Mouse (Mus musculus) ES-Bruce4 (cell line): ENCODE results near the gene Tcf7. TPM values are rescaled to one million over a fixed set of nuclear protein-coding genes. Genes with fewer than 3 reads are reported as not detected.

Experiments
- H3K27ac ChIP-seq: 2 replicates; pipeline ENCODE4 v1.5.1; 2012; ENCODE audit warnings: low read length, inconsistent platforms; ENCODE audit not compliant: insufficient read depth
- H3K27me3 ChIP-seq: 2 replicates; pipeline ENCODE4 v1.6.1; 2012; ENCODE audit warnings: mild to moderate bottlenecking, low read length, inconsistent platforms; ENCODE audit not compliant: control insufficient read depth, poor library complexity, insufficient read depth, severe bottlenecking
- H3K36me3 ChIP-seq: 2 replicates; pipeline ENCODE4 v1.6.1; 2012; ENCODE audit warnings: inconsistent platforms, mild to moderate bottlenecking, low read length, moderate library complexity; ENCODE audit not compliant: control insufficient read depth, poor library complexity, insufficient read depth, severe bottlenecking
- H3K4me1 ChIP-seq: one replicate; pipeline ENCODE4 v1.8.1; 2011; ENCODE audit warnings: low read length; ENCODE audit not compliant: control insufficient read depth, insufficient read depth
- H3K4me3 ChIP-seq: 2 replicates; pipeline ENCODE4 v1.5.1; 2011; ENCODE audit warnings: low read depth, mild to moderate bottlenecking, low read length
- H3K9ac ChIP-seq: 2 replicates; pipeline ENCODE4 v1.6.1; 2012; ENCODE audit warnings: low read depth, mild to moderate bottlenecking, inconsistent platforms; ENCODE audit not compliant: poor library complexity, severe bottlenecking
- H3K9me3 ChIP-seq: replicated peaks from 2 replicates; pipeline ENCODE4 v1.6.1; 2012; ENCODE audit warnings: mild to moderate bottlenecking, low read length, inconsistent platforms; ENCODE audit not compliant: control insufficient read depth, poor library complexity, insufficient read depth, severe bottlenecking
- CTCF ChIP-seq: IDR thresholded peaks from one replicate; pipeline ENCODE4 v1.8.1; 2011; ENCODE audit warnings: low read depth, low read length
- EP300 ChIP-seq: IDR thresholded peaks from 2 replicates; pipeline ENCODE4 v1.6.1; 2011; ENCODE audit warnings: low read depth, low read length; ENCODE audit not compliant: insufficient read depth
- POLR2A ChIP-seq: IDR thresholded peaks from one replicate; pipeline ENCODE4 v1.8.1; 2011; ENCODE audit warnings: low read length; ENCODE audit not compliant: insufficient read depth
- polyA plus RNA-seq: library from polyadenylated mRNA; stranded (reverse); fragments of >200 nt; gene quantifications from 2 replicates; pipeline ENCODE4 v1.2.4, GENCODE M21; 2011; ENCODE audit warnings: low read depth; ENCODE audit not compliant: missing spikeins, insufficient read depth, insufficient read length

The Tcf7 gene
- polyA plus RNA-seq, 1 experiment = 68.6 TPM

DNA sequence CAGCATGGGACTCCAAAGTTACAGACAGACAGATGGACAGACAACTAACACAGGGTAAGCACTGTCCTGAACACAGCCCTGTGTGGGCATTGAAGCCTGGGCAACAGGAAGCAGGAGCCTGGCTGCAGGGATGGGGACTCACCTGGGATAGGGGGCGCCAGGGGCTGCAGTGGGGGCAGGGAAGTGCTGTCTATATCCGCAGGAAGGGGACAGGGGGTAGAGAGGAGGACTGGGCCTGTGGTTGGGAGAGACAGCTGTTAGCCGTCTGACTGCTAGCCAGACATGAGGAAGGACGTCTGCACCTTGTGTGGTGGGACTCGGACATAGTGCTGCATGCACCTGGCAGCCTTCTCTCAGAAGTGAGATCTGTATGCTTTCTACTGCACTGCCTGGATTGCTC is 24.1 kb downstream of the Tcf7 start:
- H3K4me1 ChIP-seq = peaks cover 4% of the 10 kb centered on the region
- H3K36me3 ChIP-seq = peaks cover 8% of the 10 kb centered on the region; the same call in 1 of the 2 replicates
- H3K9me3 ChIP-seq = no peaks in the 10 kb centered on the region

DNA sequence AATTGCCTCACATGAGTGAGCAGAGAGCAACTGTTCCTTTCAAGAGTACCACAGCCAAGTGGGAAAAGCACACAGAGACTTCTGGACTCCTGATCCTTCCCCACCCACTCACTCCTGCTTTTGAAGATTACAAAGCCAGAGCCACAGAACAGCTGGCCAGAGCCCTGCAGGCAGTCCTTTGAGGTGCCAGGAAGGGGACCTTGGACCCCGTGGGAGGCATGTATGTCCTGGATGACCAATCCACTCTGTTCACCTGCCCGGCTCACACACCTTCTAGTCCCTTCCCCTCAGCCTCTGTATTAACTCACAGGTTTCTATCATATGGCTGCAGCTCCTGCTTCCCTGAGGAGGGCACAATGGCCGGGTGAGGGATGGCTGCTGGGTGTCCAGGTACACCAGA is 25.4 kb downstream of the Tcf7 start:
- Histone ChIP-seq H3K4me1 (peaks cover 4% of the 10 kb centered on the region), H3K4me3 (no peak overlapping the region), H3K9me3 (no peaks in the 10 kb centered on the region), H3K9ac (no peak overlapping the region), H3K27me3 (no peaks in the 10 kb centered on the region), H3K27ac (no peak overlapping the region), H3K36me3 (peaks cover 16% of the 10 kb centered on the region)
- no peak for TF ChIP-seq EP300
- TF ChIP-seq CTCF = no peak
- TF ChIP-seq POLR2A = no peak

More for the DNA sequence above, 24.1 kb downstream of the Tcf7 start:
- Histone ChIP-seq H3K27ac (no peak overlapping the region), H3K9ac (no peak overlapping the region), H3K4me3 (no peak overlapping the region), H3K27me3 (no peaks in the 10 kb centered on the region)
- TF ChIP-seq EP300 = no peak
- no peak for TF ChIP-seq CTCF
- TF ChIP-seq POLR2A = no peak

GRCm38 (mm10) chr11:52255077-52255476 is 27.7 kb downstream of the Tcf7 start:
- Histone ChIP-seq H3K9ac (no peak overlapping the region), H3K9me3 (no peaks in the 10 kb centered on the region), H3K27ac (no peak overlapping the region), H3K4me3 (no peak overlapping the region), H3K36me3 (peaks cover 19% of the 10 kb centered on the region), H3K27me3 (no peaks in the 10 kb centered on the region), H3K4me1 (no peaks in the 10 kb centered on the region)
- TF ChIP-seq POLR2A = no peak
- no peak for TF ChIP-seq CTCF
- TF ChIP-seq EP300 = no peak

DNA sequence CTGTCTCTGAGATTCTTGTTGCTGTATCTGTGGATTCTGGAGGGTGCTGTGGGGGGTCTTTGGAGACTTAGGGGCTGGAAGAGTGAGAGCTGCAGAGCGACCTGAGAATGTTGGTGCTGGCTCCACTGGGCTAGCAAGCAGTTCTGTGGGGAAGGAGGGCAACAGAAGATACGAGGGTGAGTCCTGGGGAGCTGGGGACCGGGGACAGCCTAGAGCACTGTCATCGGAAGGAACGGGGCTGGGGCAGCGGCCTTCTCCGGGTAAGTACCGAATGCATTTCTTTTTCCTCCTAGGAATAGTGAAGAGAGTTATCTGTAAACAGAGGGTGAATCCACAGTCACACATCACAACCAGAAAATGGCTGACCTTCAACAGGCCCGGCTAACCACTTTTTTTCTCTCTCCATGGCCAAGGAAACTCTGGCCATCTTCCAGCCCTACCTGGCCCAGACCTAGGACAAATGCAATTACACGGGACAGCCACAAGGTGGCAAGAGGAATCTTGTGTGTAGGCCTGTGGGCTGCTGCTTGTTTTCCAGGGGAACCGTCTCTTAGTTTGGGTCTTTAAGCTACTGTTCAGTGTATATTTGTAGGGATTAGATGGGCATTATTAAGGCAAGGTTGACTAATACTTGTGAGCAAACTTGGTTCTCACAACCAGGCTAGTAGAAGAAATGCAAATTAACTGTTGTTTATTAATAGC is 29.0 kb downstream of the Tcf7 start:
- Histone ChIP-seq H3K9ac (no peak overlapping the region), H3K27me3 (no peaks in the 10 kb centered on the region), H3K27ac (no peak overlapping the region), H3K9me3 (no peaks in the 10 kb centered on the region), H3K4me1 (no peaks in the 10 kb centered on the region), H3K36me3 (peaks cover 21% of the 10 kb centered on the region), H3K4me3 (no peak overlapping the region)
- TF ChIP-seq CTCF = peak; percentile 82
- TF ChIP-seq EP300 = no peak

GRCm38 (mm10) chr11:52252692-52253091 is 30.1 kb downstream of the Tcf7 start:
- no peaks in the 10 kb centered on the region for H3K9me3 ChIP-seq
- no peak overlapping the region for H3K4me3 ChIP-seq
- H3K36me3 ChIP-seq = peaks cover 30% of the 10 kb centered on the region
- H3K4me1 ChIP-seq = no peaks in the 10 kb centered on the region
- TF ChIP-seq CTCF = no peak
- no peak for TF ChIP-seq POLR2A
- no peak for TF ChIP-seq EP300
- no peak overlapping the region for H3K27ac ChIP-seq
- no peak overlapping the region for H3K9ac ChIP-seq
- no peaks in the 10 kb centered on the region for H3K27me3 ChIP-seq

- H3K9me3 ChIP-seq = no peaks in the 10 kb centered on the region
- TF ChIP-seq POLR2A = no peak
- no peak for TF ChIP-seq CTCF
- TF ChIP-seq EP300 = no peak
- no peak overlapping the region for H3K4me3 ChIP-seq
- no peak overlapping the region for H3K27ac ChIP-seq
- no peak overlapping the region for H3K9ac ChIP-seq
- H3K4me1 ChIP-seq = no peaks in the 10 kb centered on the region
- H3K36me3 ChIP-seq = peaks cover 37% of the 10 kb centered on the region
- H3K27me3 ChIP-seq = no peaks in the 10 kb centered on the region
Observed at GRCm38 (mm10) chr11:52251770-52252169, 31.0 kb downstream of the Tcf7 start.
